Comparison of ENCODE assay signal across 29 mouse cellular contexts in genomic region chr6:31575063-31575462, GRCm38 (mm10). TPM values are rescaled to one million over a fixed set of nuclear protein-coding genes. Genes with fewer than 3 reads are reported as not detected.
A peak's percentile ranks its signal among the peaks of the same experiment; 100 is the strongest.
DNase-seq lines count a peak whose midpoint lies in the region; ATAC-seq and TF ChIP-seq lines count a peak whose summit lies in the region.
"Had no signal": no experiment of that assay in that cellular context is flagged by ENCODE, and none has a peak within 500 bp of the region (broad histone marks: within the 10 kb centered on the region; RNA-seq: fewer than 3 reads in every experiment).

No protein-coding gene starts in this region.

- H3K4me3 ChIP-seq in layer of hippocampus, adult 2 months, result no peak overlapping the region
- no peak overlapping the region for H3K4me3 ChIP-seq in hindbrain, embryonic 16.5 days (ENCODE audit: low read length)
- H3K4me3 ChIP-seq: embryonic facial prominence, embryonic 13.5 days; erythroblast, embryonic 14.5 days; forebrain, embryonic 12.5 days; heart, embryonic 13.5 days; limb, embryonic 15.5 days; liver, embryonic 15.5 days; lung, embryonic 15.5 days; myocyte; neural tube, embryonic 13.5 days had no signal

- no peaks in the 10 kb centered on the region for H3K36me3 ChIP-seq in hindbrain, embryonic 16.5 days (ENCODE audit: control insufficient read depth, insufficient read depth, low read length)
- H3K36me3 ChIP-seq: embryonic facial prominence, embryonic 13.5 days; forebrain, embryonic 12.5 days; heart, embryonic 13.5 days; limb, embryonic 15.5 days; liver, embryonic 15.5 days; lung, embryonic 15.5 days; neural tube, embryonic 13.5 days had no signal

- no peak overlapping the region for H3K4me2 ChIP-seq in hindbrain, embryonic 16.5 days (ENCODE audit: low read length)
- H3K4me2 ChIP-seq: embryonic facial prominence, embryonic 13.5 days; forebrain, embryonic 12.5 days; heart, embryonic 13.5 days; limb, embryonic 15.5 days; liver, embryonic 15.5 days; lung, embryonic 15.5 days; neural tube, embryonic 13.5 days had no signal

- H3K4me1 ChIP-seq in hindbrain, embryonic 16.5 days (ENCODE audit: control insufficient read depth, insufficient read depth, low read depth, low read length), result no peaks in the 10 kb centered on the region
- H3K4me1 ChIP-seq: embryonic facial prominence, embryonic 13.5 days; forebrain, embryonic 12.5 days; heart, embryonic 13.5 days; limb, embryonic 15.5 days; lung, embryonic 15.5 days; neural tube, embryonic 13.5 days had no signal

- peak in 1 of 2 experiments; percentile 42 for DNase-seq in layer of hippocampus, adult 2 months (ENCODE audit: low spot score in 2 of 2)
- DNase-seq in layer of hippocampus, postnatal 10 days (ENCODE audit: low spot score in 2 of 2), result no peak
- peak; percentile 60 to 64 for DNase-seq in right cerebral cortex, adult 2 months (ENCODE audit: low spot score in 2 of 2)
- DNase-seq in right cerebral cortex, postnatal 14 days, result no peak
- peak; percentile 37 to 56 for DNase-seq in left cerebral cortex, postnatal 14 days (ENCODE audit: low spot score in 2 of 2)
- DNase-seq in lung, postnatal 14 days, result no peak
- DNase-seq: adrenal gland, adult 8-10 months; cerebellum, adult 18-20 months; cerebellum, postnatal 25 days; embryo, embryonic 11 days; gastrocnemius, postnatal 25 days; heart, adult 18-20 months; heart, postnatal 14 days; kidney, postnatal 25 days; lung, postnatal 4 days; thymus, adult 2 months; thymus, postnatal 4 days had no signal

- H3K27me3 ChIP-seq in hindbrain, embryonic 16.5 days (replicated peaks; ENCODE audit: control insufficient read depth, insufficient read depth, low read length), result no peaks in the 10 kb centered on the region
- H3K27me3 ChIP-seq: embryonic facial prominence, embryonic 13.5 days; forebrain, embryonic 12.5 days; heart, embryonic 13.5 days; liver, embryonic 15.5 days; lung, embryonic 15.5 days; neural tube, embryonic 13.5 days had no signal

- TF ChIP-seq CTCF in layer of hippocampus, adult 2 months (conservative IDR thresholded peaks at IDR 0.05), result no peak

- intact Hi-C loops in left cerebral cortex, postnatal 14 days (cut with DNase I), result no loop called here

- no peak overlapping the region for H3K9ac ChIP-seq in hindbrain, embryonic 16.5 days (ENCODE audit: low read depth, low read length)
- H3K9ac ChIP-seq: embryonic facial prominence, embryonic 13.5 days; forebrain, embryonic 12.5 days; heart, embryonic 13.5 days; limb, embryonic 15.5 days; liver, embryonic 15.5 days; lung, embryonic 15.5 days; neural tube, embryonic 13.5 days had no signal

- ATAC-seq in hindbrain, embryonic 16.5 days, result no peak
- ATAC-seq: intestine, postnatal 0 days; midbrain, embryonic 16.5 days had no signal

- H3K9me3 ChIP-seq in hindbrain, embryonic 16.5 days (ENCODE audit: control insufficient read depth, low read length), result no peaks in the 10 kb centered on the region
- H3K9me3 ChIP-seq: embryonic facial prominence, embryonic 13.5 days; forebrain, embryonic 12.5 days; limb, embryonic 15.5 days; liver, embryonic 15.5 days; lung, embryonic 15.5 days; neural tube, embryonic 13.5 days had no signal

- 69% methylated on average over 4 of the region's 4 CpGs for WGBS in hindbrain, embryonic 16.5 days

- peak overlapping the region; percentile 73 for H3K27ac ChIP-seq in layer of hippocampus, adult 2 months
- H3K27ac ChIP-seq in hindbrain, embryonic 16.5 days (ENCODE audit: low read depth, low read length), result no peak overlapping the region
- H3K27ac ChIP-seq: embryonic facial prominence, embryonic 13.5 days; forebrain, embryonic 12.5 days; heart, embryonic 13.5 days; limb, embryonic 15.5 days; liver, embryonic 15.5 days; lung, embryonic 15.5 days; neural tube, embryonic 13.5 days had no signal

RNA-seq across cellular contexts. Expression of gene Podxl, which starts 11.3 kb away (rescaled TPM):
- 10 to 100 TPM; 16.8 to 18.9 TPM for total RNA-seq in layer of hippocampus, adult 2 months (2021)
- total RNA-seq in layer of hippocampus, postnatal 10 days (2021), result 10 to 100 TPM; 19.2 to 21.1 TPM
- 10 to 100 TPM; 18.6 to 18.7 TPM for total RNA-seq in left cerebral cortex, postnatal 14 days (2021)
- polyA plus RNA-seq in hindbrain, embryonic 16.5 days (2015; fragmentation: Nextera tagmentation; extraction: Ambion mirVana), result 8.3 and 11.3 TPM in 2 replicates

Comparison
In these comparisons a context has a peak if more than half of its experiments do, and no peak if none do; other contexts are left out.
1. DNase-seq: peak in right cerebral cortex, adult 2 months (2 of 2) and left cerebral cortex, postnatal 14 days (2 of 2); none in layer of hippocampus, postnatal 10 days (0 of 2), right cerebral cortex, postnatal 14 days (single experiment) and lung, postnatal 14 days (single experiment).